Mouse (Mus musculus) heart, adult 2 months (tissue): Measurements from ENCODE around the gene Ror2.

ENCODE experiments used
- CTCF ChIP-seq: fragments of 200-600 bp; IDR thresholded peaks from 2 replicates; pipeline ENCODE4 v1.8.1; 2022; ENCODE audit warnings: antibody characterized with exemption, mild to moderate bottlenecking, moderate library complexity
- EP300 ChIP-seq: fragments of 200-500 bp; IDR thresholded peaks from 2 replicates; pipeline ENCODE4 v1.6.1; 2011; ENCODE audit warnings: low read depth, low read length, control low read depth; ENCODE audit not compliant: insufficient read depth
- POLR2A ChIP-seq: fragments of 200-500 bp; IDR thresholded peaks from 2 replicates; pipeline ENCODE4 v1.6.1; 2011; ENCODE audit warnings: mild to moderate bottlenecking, low read depth, low read length, control low read depth; ENCODE audit not compliant: insufficient read depth

- TF ChIP-seq CTCF: no peak
- no peak for TF ChIP-seq POLR2A
- TF ChIP-seq EP300: no peak
Measured at GRCm38 (mm10) chr13:53232419-53232818, 53.5 kb downstream of the Ror2 start.
